Mouse (Mus musculus) G1E-ER4 (cell line): ENCODE results near the gene Larp4. TPM values are rescaled to one million over a fixed set of nuclear protein-coding genes. Genes with fewer than 3 reads are reported as not detected.

Source experiments
- GATA1 ChIP-seq: IDR thresholded peaks from one replicate; pipeline ENCODE4 v1.8.0; 2012; ENCODE audit warnings: low read length, inconsistent platforms
- polyA plus RNA-seq: library from polyadenylated mRNA; stranded (reverse); fragments of >175 nt; gene quantifications from 2 replicates; pipeline ENCODE4 v1.2.3, GENCODE M21; 2012

Gene Larp4
- polyA plus RNA-seq, 1 experiment, result 21.7 TPM

- TF ChIP-seq GATA1, result no peak
Measured at GRCm38 (mm10) chr15:100063229-100063773, 93.4 kb downstream of the Larp4 start.

Other genes with a start within 250 kb of the Larp4 start
- gene Cox14, start 244.4 kb upstream of the Larp4 start, polyA plus RNA-seq, result 105 and 116 TPM in 2 replicates
- gene Cers5, start 197.2 kb upstream of the Larp4 start, polyA plus RNA-seq, result 0.04 and 0.06 TPM in 2 replicates
- 0.02 TPM in 1 of 2 replicates, not detected in the other for gene Lima1, start 94.6 kb upstream of the Larp4 start, polyA plus RNA-seq
- gene Fam186a, start 3.0 kb upstream of the Larp4 start, polyA plus RNA-seq, result not detected in 2 replicates
- 2.5 and 2.6 TPM in 2 replicates for gene Dip2b, start 68.6 kb downstream of the Larp4 start, polyA plus RNA-seq